ENCODE assay signal across 7 mouse cellular contexts in the genomic region with DNA sequence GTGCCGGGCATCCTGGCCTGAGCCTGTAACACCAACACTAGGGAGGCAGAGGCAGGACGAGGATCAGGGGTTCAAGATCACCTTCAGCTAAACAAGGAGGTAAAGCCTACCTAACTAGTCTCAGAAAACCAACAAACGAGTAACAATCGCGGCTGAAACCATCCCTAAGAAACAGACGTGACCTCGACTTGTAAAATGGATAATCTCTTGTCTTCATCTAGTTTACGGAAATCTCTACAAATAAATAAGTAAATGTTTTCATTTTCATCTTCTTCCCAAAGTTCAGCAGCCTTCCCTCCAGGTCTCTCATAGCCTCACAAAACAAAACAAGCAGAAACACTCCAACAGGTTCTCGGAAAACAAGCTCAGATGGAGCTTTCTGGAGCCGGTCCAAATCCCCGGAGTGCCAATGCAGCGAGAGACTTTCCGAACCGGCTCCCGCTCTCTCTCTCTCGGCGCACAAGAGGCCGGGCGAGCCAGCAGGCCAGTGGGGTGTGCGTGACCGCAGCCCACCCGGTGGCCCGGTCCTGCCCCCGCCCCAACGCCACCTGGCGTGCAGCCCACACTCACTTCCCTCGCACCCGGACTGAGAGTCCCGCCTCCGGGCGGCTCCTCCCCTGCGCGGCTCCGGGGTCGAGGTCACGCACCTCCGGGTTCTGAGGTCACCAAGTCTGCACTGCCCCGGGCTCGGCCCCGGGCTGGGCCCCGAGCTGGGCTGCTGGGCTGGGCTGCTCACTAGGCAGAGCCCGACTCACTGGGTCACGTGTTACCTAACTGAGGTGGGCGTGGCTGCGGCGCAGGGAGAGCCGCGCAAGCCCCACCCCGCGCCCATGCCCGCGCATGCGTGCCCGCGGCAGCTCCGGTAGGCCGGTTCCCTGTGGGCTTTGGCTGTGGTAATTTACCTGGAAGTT. TPM values are rescaled to one million over a fixed set of nuclear protein-coding genes. Genes with fewer than 3 reads are reported as not detected.
A peak's percentile ranks its signal among the peaks of the same experiment; 100 is the strongest.
DNase-seq lines count a peak whose midpoint lies in the region; ATAC-seq and TF ChIP-seq lines count a peak whose summit lies in the region.

A gene (minus strand): TSS at position 761 of the 911 bp plus-strand sequence.

- H3K9me3 ChIP-seq in intestine, postnatal 0 days (ENCODE audit: control insufficient read depth): no peaks in the 10 kb centered on the region
- H3K9me3 ChIP-seq in midbrain, embryonic 12.5 days: no peaks in the 10 kb centered on the region

- no peaks in the 10 kb centered on the region for H3K27me3 ChIP-seq in intestine, postnatal 0 days (replicated peaks; ENCODE audit: control insufficient read depth, insufficient read depth, low read length)
- H3K27me3 ChIP-seq in midbrain, embryonic 12.5 days: no peaks in the 10 kb centered on the region
- no peaks in the 10 kb centered on the region for H3K27me3 ChIP-seq in small intestine, adult 2 months (ENCODE audit: control insufficient read depth, insufficient read depth, low read length)

- peak; percentile 60 for TF ChIP-seq CTCF in intestine, postnatal 0 days (IDR thresholded peaks at IDR 0.05; ENCODE audit: low read depth)
- peak; percentile 34; the same call in 1 of the 2 replicates for TF ChIP-seq CTCF in small intestine, adult 2 months (IDR thresholded peaks at IDR 0.05; ENCODE audit: extremely low read depth, insufficient read length, insufficient replicate concordance, low read depth, low read length)

- no peaks in the 10 kb centered on the region for H3K4me1 ChIP-seq in intestine, postnatal 0 days (replicated peaks; ENCODE audit: control insufficient read depth, insufficient read depth, low read length)
- H3K4me1 ChIP-seq in midbrain, embryonic 12.5 days: peaks cover 10% of the 10 kb centered on the region
- H3K4me1 ChIP-seq in small intestine, adult 2 months (ENCODE audit: control insufficient read depth, insufficient read depth, insufficient read length, low read length): no peaks in the 10 kb centered on the region; the same call in 1 of the 2 replicates

- H3K4me2 ChIP-seq in intestine, postnatal 0 days (replicated peaks; ENCODE audit: low read depth): peak within 1 kb of the TSS; percentile 76
- H3K4me2 ChIP-seq in midbrain, embryonic 12.5 days (replicated peaks): peak within 1 kb of the TSS; percentile 82

- H3K9ac ChIP-seq in intestine, postnatal 0 days (ENCODE audit: low read depth, low read length): peak within 1 kb of the TSS; percentile 84
- peak within 1 kb of the TSS; percentile 64 for H3K9ac ChIP-seq in midbrain, embryonic 12.5 days (replicated peaks)

- H3K4me3 ChIP-seq in intestine, postnatal 0 days (ENCODE audit: low read depth, low read length): peak within 1 kb of the TSS; percentile 81
- H3K4me3 ChIP-seq in midbrain, embryonic 12.5 days: peak within 1 kb of the TSS; percentile 76
- H3K4me3 ChIP-seq in small intestine, adult 2 months (ENCODE audit: low read depth, low read length): peak within 1 kb of the TSS; percentile 98

- peak; percentile 92 for DNase-seq in adrenal gland, adult 8-10 months
- peak; percentile 94 for DNase-seq in embryo, embryonic 9.5 days (ENCODE audit: extremely low spot score)
- DNase-seq in gonadal fat pad, adult 2 months (ENCODE audit: low read depth): peak; percentile 27
- peak; percentile 94 for DNase-seq in left cerebral cortex, postnatal 4 days

- intact Hi-C loops in left cerebral cortex, postnatal 4 days (cut with DNase I): no loop called here

- H3K36me3 ChIP-seq in intestine, postnatal 0 days (ENCODE audit: control insufficient read depth, insufficient read depth): no peaks in the 10 kb centered on the region
- no peaks in the 10 kb centered on the region for H3K36me3 ChIP-seq in midbrain, embryonic 12.5 days
- H3K36me3 ChIP-seq in small intestine, adult 2 months (ENCODE audit: control insufficient read depth, insufficient read depth, low read length): no peaks in the 10 kb centered on the region

- H3K27ac ChIP-seq in intestine, postnatal 0 days (ENCODE audit: low read depth, low read length): peak within 1 kb of the TSS; percentile 86
- H3K27ac ChIP-seq in midbrain, embryonic 12.5 days (replicated peaks): 0 out of 2 replicates have a peak within 1 kb of the TSS, but pooled peaks have one; percentile 11
- peak within 1 kb of the TSS; percentile 18 for H3K27ac ChIP-seq in small intestine, adult 2 months (ENCODE audit: insufficient read depth, low read depth, low read length)

- WGBS in intestine, postnatal 0 days: 2% methylated on average over 57 of the region's 57 CpGs
- WGBS in midbrain, embryonic 12.5 days: 6% methylated on average over 54 of the region's 57 CpGs
- 2% methylated on average over 57 of the region's 57 CpGs for WGBS in small intestine, adult 2 months

- TF ChIP-seq POLR2A in small intestine, adult 2 months (IDR thresholded peaks at IDR 0.05; ENCODE audit: low read depth, low read length): peak; percentile 19

- peak; percentile 97 for ATAC-seq in intestine, postnatal 0 days
- ATAC-seq in midbrain, embryonic 12.5 days (ENCODE audit: low FRiP score, low read depth): peak; percentile 98

RNA-seq across cellular contexts. Expression of the gene that starts here (rescaled TPM):
- total RNA-seq in adrenal gland, adult 8-10 months (2022): 10 to 100 TPM; 17.4 to 36.0 (median 20.6) TPM
- polyA plus RNA-seq in gonadal fat pad, adult 2 months (2012; rRNA removed): 88.1 and 95.0 TPM in 2 replicates
- 32.9 and 37.4 TPM in 2 replicates for polyA plus RNA-seq in intestine, postnatal 0 days (2015; fragmentation: Nextera tagmentation; extraction: Ambion mirVana)
- total RNA-seq in left cerebral cortex, postnatal 4 days (2021): 10 to 100 TPM in 1 of 2 experiments, 1 to 10 TPM in 1; 9.9 to 10.8 TPM
- 16.1 and 17.6 TPM in 2 replicates for polyA plus RNA-seq in midbrain, embryonic 12.5 days (2016; fragmentation: Nextera tagmentation; extraction: Ambion mirVana)
- polyA plus RNA-seq in small intestine, adult 2 months (2012; rRNA removed): 17.5 and 30.4 TPM in 2 replicates

Comparison
In these comparisons a context has a peak if more than half of its experiments do, and no peak if none do; other contexts are left out.
1. Peak in every context shown above with its lines: DNase-seq, ATAC-seq, H3K4me3 ChIP-seq and H3K27ac ChIP-seq.
2. DNase-seq: peak in every context shown above with its lines; median percentile 94 in embryo, embryonic 9.5 days; 94 in left cerebral cortex, postnatal 4 days; 92 in adrenal gland, adult 8-10 months; 27 in gonadal fat pad, adult 2 months.
3. H3K27ac ChIP-seq: peak in every context shown above with its lines; median percentile 86 in intestine, postnatal 0 days; 18 in small intestine, adult 2 months; 11 in midbrain, embryonic 12.5 days.